Mouse (Mus musculus) spleen, postnatal 4 days (tissue): ENCODE data around the gene Mss51.

Experiments used
- DNase-seq, 2 experiments: peaks; one replicate each; pipeline ENCODE4 v3.0.0; 2022; ENCODE audit warnings: low spot score in 2 of 2

Gene Mss51

GRCm38 (mm10) chr14:20451765-20452331 is 44.9 kb downstream of the Mss51 start, which contains the start of gene Cfap70:
Gene Cfap70, minus strand, starts transcription at chr14:20452226.
- DNase-seq, result peak; percentile 70 to 82

DNA sequence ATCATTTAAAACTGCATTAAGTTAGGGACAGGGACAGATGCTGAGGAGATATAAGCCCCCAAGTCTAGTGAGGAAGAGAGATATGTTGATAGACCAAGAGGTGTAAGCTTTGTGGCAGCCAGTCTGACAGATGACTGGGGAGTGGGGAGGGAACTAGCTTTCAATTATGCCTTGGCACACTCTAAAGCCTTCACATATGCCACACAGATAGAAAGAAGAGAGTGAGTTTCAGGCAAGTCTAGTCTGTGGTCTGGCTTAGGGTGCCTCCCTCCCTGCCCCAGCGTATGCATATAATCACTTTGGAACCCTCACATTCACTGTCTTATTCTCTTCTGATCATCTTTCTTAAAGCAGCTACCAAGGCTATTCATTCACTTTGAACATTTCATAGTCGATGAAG is 45.4 kb downstream of the Mss51 start:
- no peak for DNase-seq

DNA sequence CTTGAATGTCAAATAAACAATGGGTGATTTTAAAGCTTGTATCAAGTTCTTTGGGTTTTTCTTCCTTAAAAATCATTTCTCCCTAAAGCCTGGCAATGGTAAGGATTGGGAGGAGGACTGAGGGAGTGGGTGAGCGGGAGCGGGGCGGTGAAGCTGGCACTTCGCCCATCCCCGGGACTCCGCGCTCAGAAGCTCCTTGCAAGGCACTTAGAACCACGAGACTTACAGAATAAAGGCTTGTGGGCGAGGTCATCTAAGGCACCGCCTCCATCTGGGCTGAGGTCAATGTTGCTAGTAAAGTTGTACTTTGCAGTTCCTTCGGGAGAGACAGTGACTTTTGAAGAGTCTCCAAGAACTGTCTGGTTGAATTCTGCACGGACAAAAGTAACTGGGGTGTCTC is 49.5 kb downstream of the Mss51 start:
- no peak for DNase-seq

GRCm38 (mm10) chr14:20442252-20442651 is 54.4 kb downstream of the Mss51 start:
- no peak for DNase-seq

DNA sequence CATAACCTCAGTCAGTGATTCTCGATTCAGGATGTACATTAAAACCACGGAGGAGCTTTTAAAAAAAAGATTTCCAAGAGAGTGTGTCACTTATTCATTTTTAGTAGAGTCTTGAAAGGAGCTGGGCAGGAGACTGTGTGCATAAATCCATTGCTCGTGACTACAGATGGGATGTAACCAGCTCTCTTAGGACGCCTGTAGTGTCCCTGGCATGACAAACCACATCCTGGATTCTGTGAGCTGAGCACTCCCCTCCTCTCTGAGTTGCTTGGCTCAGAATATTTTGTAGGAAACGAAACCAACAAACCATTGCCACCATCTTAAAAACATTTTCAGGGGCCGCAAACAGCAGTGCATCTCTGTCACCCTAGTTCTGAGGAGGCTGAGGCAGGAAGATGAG is 59.7 kb downstream of the Mss51 start:
- no peak for DNase-seq
